Mouse (Mus musculus) embryonic facial prominence, embryonic 11.5 days (tissue): ENCODE data around the gene Hist1h1d. TPM values are rescaled to one million over a fixed set of nuclear protein-coding genes. Genes with fewer than 3 reads are reported as not detected.

Experiments used
- ATAC-seq: fragments of 200-750 bp; cut with Nextera tagmentation; replicated peaks from 2 replicates; pipeline ENCODE4 v1.8.0; 2017; ENCODE audit warnings: low read depth; ENCODE audit not compliant: insufficient number of reproducible peaks, low FRiP score, low TSS enrichment
- DNase-seq: peaks from one replicate; pipeline ENCODE4 v3.0.0-alpha.2; 2015; ENCODE audit warnings: low spot score
- H3K27ac ChIP-seq: fragments of 300-500 bp; sonication (generic); replicated peaks from 2 replicates; pipeline ENCODE4 v1.5.1; 2014; ENCODE audit warnings: mild to moderate bottlenecking, low read depth, low read length, control low read depth
- H3K27me3 ChIP-seq: fragments of 300-500 bp; sonication (generic); 2 replicates; pipeline ENCODE4 v1.6.1; 2014; ENCODE audit warnings: mild to moderate bottlenecking, low read length, moderate library complexity, mixed read lengths; ENCODE audit not compliant: control insufficient read depth, insufficient read depth
- H3K36me3 ChIP-seq: fragments of 300-500 bp; sonication (generic); replicated peaks from 2 replicates; pipeline ENCODE4 v1.6.1; 2014; ENCODE audit warnings: low read depth, mild to moderate bottlenecking, low read length, moderate library complexity, mixed read lengths; ENCODE audit not compliant: control insufficient read depth, insufficient read depth
- H3K4me1 ChIP-seq: fragments of 300-500 bp; sonication (generic); 2 replicates; pipeline ENCODE4 v1.6.1; 2014; ENCODE audit warnings: low read length, mixed read lengths; ENCODE audit not compliant: control insufficient read depth, insufficient read depth
- H3K4me2 ChIP-seq: fragments of 300-500 bp; sonication (generic); 2 replicates; pipeline ENCODE4 v1.6.1; 2014; ENCODE audit warnings: low read depth, mild to moderate bottlenecking, control low read depth, low read length, moderate library complexity
- H3K4me3 ChIP-seq: fragments of 300-500 bp; sonication (generic); 2 replicates; pipeline ENCODE4 v1.5.1; 2014; ENCODE audit warnings: low read depth, low read length, control low read depth
- H3K9ac ChIP-seq: fragments of 300-500 bp; sonication (generic); replicated peaks from 2 replicates; pipeline ENCODE4 v1.6.1; 2014; ENCODE audit warnings: mild to moderate bottlenecking, control low read depth, low read length
- H3K9me3 ChIP-seq: fragments of 300-500 bp; sonication (generic); replicated peaks from 2 replicates; pipeline ENCODE4 v1.6.1; 2016; ENCODE audit warnings: mild to moderate bottlenecking, low read length, inconsistent platforms, mixed read lengths; ENCODE audit not compliant: control insufficient read depth
- whole genome bisulfite sequencing: fragments of 180-500 bp; shearing (Covaris S2); extraction: QIAGEN DNeasy Blood & Tissue Kit; methylation state at CpG from one replicate; pipeline ENCODE4 v1.1.7; 2014; 5-methylcytosine and 5-hydroxymethylcytosine counted together
- polyA plus RNA-seq: library from polyadenylated mRNA; unstranded; fragments of >200 nt; fragmentation: Nextera tagmentation; extraction: Ambion mirVana; gene quantifications from 2 replicates; pipeline ENCODE4 v1.2.1, GENCODE M21; 2014

The Hist1h1d gene
- polyA plus RNA-seq, 1 experiment from 2014 or later, result 0.53 TPM

DNA sequence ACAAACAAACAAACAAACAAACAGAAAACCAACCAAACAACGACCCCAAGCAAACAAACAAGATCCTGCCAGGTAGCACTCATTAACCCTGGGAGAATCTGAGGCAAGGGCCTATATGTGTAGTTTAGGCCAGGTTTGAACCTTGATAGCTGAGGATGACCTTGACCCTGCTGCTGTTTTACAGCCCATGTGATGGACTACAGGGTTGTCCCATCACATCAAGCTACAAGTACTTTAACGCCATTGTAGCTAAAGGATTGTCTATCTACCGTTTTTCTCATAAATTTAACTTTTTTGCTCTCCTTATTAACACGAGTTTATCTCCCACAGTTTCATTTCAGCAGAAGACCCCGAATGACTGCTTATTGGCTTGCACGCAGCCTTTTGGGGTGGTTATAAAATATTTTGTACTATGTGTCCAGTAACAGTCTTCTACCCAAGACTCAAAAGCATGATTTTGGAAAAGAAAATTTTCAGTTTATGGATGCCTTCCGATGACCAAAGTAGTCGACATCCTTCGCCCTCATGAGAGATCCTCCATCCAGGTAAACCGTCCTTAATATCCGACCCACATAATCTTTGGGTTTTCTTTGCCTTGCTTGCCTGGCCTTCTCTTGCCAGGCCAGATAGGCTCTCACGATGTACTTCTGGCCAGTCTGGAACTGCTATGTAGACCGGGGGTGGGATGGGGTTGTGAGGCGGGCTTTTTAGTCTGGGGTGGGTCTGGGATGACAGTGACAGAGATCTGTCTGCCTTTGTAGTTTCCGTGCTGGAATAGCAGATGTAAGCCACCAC lies 37.0 kb upstream of the Hist1h1d start:
- Histone ChIP-seq H3K27me3 (no peaks in the 10 kb centered on the region), H3K27ac (no peak overlapping the region), H3K4me2 (peak overlapping the region; percentile 52), H3K9ac (peak overlapping the region; percentile 44), H3K9me3 (no peaks in the 10 kb centered on the region), H3K4me3 (peak overlapping the region; percentile 47), H3K36me3 (no peaks in the 10 kb centered on the region), H3K4me1 (no peaks in the 10 kb centered on the region)
- DNase-seq (no peak), ATAC-seq (no peak)
- 49% methylated on average over 15 of the region's 15 CpGs for WGBS

GRCm38 (mm10) chr13:23516822-23517602 lies 36.0 kb upstream of the Hist1h1d start:
- peak overlapping the region; percentile 37 for H3K9ac ChIP-seq
- H3K9me3 ChIP-seq, result no peaks in the 10 kb centered on the region
- ATAC-seq, result 0 out of 2 replicates have a peak, but pooled peaks have one; percentile 4
- peak overlapping the region; percentile 47 for H3K4me3 ChIP-seq
- no peaks in the 10 kb centered on the region for H3K4me1 ChIP-seq
- peak overlapping the region; percentile 55 for H3K4me2 ChIP-seq
- no peak overlapping the region for H3K27ac ChIP-seq
- no peaks in the 10 kb centered on the region for H3K27me3 ChIP-seq
- peak; percentile 86 for DNase-seq
- no peaks in the 10 kb centered on the region for H3K36me3 ChIP-seq
- WGBS, result under 1% methylated on average over 19 of the region's 19 CpGs

DNA sequence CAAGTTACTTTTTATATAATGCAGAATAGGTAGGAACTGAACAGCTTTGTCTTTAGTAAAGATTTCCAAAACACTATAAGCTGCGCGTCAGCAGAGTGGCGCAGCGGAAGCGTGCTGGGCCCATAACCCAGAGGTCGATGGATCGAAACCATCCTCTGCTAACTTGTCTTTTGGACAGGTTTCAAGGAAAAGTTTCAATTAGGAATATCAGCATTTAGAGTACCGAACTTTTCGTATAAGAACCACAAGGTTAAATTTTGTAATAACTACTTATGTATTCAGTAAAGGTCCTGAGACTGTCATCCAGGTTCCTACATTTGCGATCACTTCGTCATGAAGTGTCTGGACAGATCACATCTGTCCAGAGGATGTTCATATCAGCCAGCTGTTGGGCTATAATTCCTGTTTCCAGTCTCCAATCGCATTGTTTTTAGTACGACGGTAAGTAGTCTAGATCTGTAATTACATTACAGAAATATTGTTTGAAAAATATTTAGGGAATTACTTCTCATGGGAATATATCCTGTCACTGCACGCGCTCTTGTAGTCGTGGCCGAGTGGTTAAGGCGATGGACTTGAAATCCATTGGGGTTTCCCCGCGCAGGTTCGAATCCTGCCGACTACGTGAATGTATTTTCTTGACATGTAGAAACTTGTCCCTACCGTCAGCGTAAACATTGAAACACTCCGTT lies 35.3 kb upstream of the Hist1h1d start:
- peak; percentile 90 for DNase-seq
- no peaks in the 10 kb centered on the region for H3K27me3 ChIP-seq
- no peak overlapping the region for H3K27ac ChIP-seq
- ATAC-seq, result peak; percentile 71
- no peaks in the 10 kb centered on the region for H3K36me3 ChIP-seq
- H3K4me1 ChIP-seq, result no peaks in the 10 kb centered on the region
- H3K4me2 ChIP-seq, result peak overlapping the region; percentile 78
- WGBS, result under 1% methylated on average over 27 of the region's 27 CpGs
- peak overlapping the region; percentile 37 for H3K9ac ChIP-seq
- H3K9me3 ChIP-seq, result no peaks in the 10 kb centered on the region
- H3K4me3 ChIP-seq, result peak overlapping the region; percentile 47

DNA sequence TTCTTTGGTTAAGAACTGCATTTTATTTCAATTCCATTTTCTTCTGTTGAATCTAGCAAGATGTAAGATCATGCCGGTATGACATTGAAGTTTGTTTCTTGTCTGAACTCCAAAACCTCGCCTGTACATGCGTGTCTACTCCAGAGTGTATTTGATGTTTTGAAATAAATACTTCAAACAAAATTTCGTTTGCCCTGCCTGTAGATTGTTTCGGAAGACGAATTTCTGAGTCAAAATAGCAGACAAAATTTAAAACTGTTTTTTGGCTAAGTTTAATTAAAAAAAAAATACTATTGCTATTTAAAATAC lies 34.8 kb upstream of the Hist1h1d start:
- H3K27me3 ChIP-seq, result no peaks in the 10 kb centered on the region
- no peaks in the 10 kb centered on the region for H3K9me3 ChIP-seq
- no peaks in the 10 kb centered on the region for H3K4me1 ChIP-seq
- WGBS, result under 1% methylated on average over 6 of the region's 6 CpGs
- H3K4me2 ChIP-seq, result peak overlapping the region; percentile 14
- DNase-seq (no peak), ATAC-seq (no peak)
- no peaks in the 10 kb centered on the region for H3K36me3 ChIP-seq
- H3K9ac ChIP-seq, result no peak overlapping the region
- H3K27ac ChIP-seq, result no peak overlapping the region
- peak overlapping the region; percentile 47 for H3K4me3 ChIP-seq

DNA sequence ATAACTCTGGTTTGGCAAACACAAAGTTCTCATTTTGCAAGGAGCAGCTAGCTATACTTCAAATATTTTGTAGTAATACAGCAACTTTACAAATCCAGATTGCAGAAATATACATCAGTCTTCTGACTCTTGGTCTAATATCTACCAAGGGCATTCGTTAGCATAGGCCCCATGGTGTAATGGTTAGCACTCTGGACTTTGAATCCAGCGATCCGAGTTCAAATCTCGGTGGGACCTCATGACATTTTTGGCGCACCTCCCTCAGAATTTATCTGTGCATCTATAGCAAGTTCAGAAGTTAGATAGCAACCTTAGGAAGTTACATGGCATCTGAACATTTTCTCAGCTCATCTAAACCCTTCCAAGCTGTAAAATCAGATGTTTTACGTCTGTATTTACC lies 34.2 kb upstream of the Hist1h1d start:
- DNase-seq, result peak; percentile 91

DNA sequence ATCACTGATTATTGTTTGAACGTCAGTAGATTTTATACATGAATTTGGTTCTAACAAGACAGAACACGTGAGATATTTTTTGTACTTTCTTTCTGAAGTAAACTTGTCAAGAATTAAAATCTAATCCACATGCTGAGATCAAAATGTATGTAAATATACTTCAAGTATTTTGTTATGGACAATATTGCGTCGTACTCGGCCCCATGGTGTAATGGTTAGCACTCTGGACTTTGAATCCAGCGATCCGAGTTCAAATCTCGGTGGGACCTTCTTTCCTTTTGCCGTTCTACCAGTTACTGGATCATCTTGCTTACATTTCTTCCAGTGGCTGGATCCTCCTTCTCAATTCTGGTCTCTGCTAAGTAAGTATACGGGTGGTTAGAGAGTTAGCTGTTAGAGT lies 33.6 kb upstream of the Hist1h1d start:
- peak; percentile 90 for DNase-seq
- Histone ChIP-seq H3K9me3 (no peaks in the 10 kb centered on the region), H3K4me2 (peak overlapping the region; percentile 16), H3K9ac (no peak overlapping the region), H3K27me3 (no peaks in the 10 kb centered on the region), H3K4me3 (peak overlapping the region; percentile 28), H3K27ac (no peak overlapping the region), H3K4me1 (no peaks in the 10 kb centered on the region), H3K36me3 (no peaks in the 10 kb centered on the region)
- 0% methylated on average over 10 of the region's 10 CpGs for WGBS
- ATAC-seq, result 0 out of 2 replicates have a peak, but pooled peaks have one; percentile 10

More for the DNA sequence above, 34.2 kb upstream of the Hist1h1d start:
- H3K27ac ChIP-seq, result no peak overlapping the region
- H3K4me2 ChIP-seq, result peak overlapping the region; percentile 16
- H3K27me3 ChIP-seq, result no peaks in the 10 kb centered on the region
- peak overlapping the region; percentile 28 for H3K4me3 ChIP-seq
- 0% methylated on average over 6 of the region's 6 CpGs for WGBS
- H3K4me1 ChIP-seq, result no peaks in the 10 kb centered on the region
- H3K36me3 ChIP-seq, result no peaks in the 10 kb centered on the region
- H3K9ac ChIP-seq, result no peak overlapping the region
- ATAC-seq, result peak; percentile 54
- H3K9me3 ChIP-seq, result no peaks in the 10 kb centered on the region

DNA sequence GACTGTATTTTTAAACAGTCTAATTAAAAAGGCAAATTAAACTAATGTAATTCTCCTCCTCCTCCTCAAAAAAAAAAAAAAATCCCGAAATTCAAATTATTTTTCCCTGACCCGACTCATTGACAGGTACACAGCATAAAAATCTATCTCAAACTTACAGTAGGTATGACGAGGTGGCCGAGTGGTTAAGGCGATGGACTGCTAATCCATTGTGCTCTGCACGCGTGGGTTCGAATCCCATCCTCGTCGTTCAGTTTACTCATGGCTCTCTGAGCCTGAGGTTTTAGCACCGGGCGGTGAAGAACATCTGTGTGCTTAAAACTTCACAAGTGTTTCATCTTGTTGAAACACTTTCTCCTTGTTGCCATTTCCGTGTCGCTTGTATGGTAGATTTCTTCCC lies 31.4 kb upstream of the Hist1h1d start:
- H3K4me3 ChIP-seq, result no peak overlapping the region

More for the DNA sequence above, 31.4 kb upstream of the Hist1h1d start:
- Histone ChIP-seq H3K27me3 (no peaks in the 10 kb centered on the region), H3K9me3 (no peaks in the 10 kb centered on the region), H3K4me1 (no peaks in the 10 kb centered on the region), H3K36me3 (no peaks in the 10 kb centered on the region), H3K4me2 (no peak overlapping the region; the same call in 1 of the 2 replicates), H3K9ac (no peak overlapping the region), H3K27ac (no peak overlapping the region)
- WGBS, result 1% methylated on average over 14 of the region's 14 CpGs
- no peak for ATAC-seq
- DNase-seq, result peak; percentile 84
